Mouse (Mus musculus): ENCODE data around the gene Rfc2.
A peak's percentile ranks its signal among the peaks of the same experiment; 100 is the strongest.

The Rfc2 gene

DNA sequence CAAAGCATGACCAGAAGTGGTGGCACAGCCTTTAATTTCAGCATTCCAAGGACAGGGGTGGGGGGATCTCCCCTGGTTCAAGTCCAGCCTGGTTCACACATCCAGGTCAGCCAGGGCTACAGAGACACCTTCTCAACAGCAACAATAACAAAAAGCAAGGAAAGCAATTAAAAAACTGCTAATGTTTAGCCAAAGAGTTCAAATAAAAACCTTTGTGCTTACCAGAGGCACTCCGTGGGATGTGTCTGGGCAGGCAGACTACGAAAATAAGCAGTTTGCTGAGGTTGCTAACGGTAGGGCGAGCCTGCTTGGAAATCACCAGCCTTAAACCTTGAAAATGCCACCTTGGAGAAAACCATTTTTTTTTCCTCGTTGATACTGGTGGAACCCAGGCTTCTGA lies at the start of gene Rfc2:
TSS of gene Rfc2 (plus strand) at position 221 of the 400 bp plus-strand sequence.
- DNase-seq (ENCODE audit: low spot score) = no peak

GRCm38 (mm10) chr5:134531585-134531984 lies 49.6 kb upstream of the Rfc2 start:
- DNase-seq (ENCODE audit: low spot score) = no peak

GRCm38 (mm10) chr5:134532417-134532816 lies 48.7 kb upstream of the Rfc2 start:
- no peak for DNase-seq (ENCODE audit: low spot score)

DNA sequence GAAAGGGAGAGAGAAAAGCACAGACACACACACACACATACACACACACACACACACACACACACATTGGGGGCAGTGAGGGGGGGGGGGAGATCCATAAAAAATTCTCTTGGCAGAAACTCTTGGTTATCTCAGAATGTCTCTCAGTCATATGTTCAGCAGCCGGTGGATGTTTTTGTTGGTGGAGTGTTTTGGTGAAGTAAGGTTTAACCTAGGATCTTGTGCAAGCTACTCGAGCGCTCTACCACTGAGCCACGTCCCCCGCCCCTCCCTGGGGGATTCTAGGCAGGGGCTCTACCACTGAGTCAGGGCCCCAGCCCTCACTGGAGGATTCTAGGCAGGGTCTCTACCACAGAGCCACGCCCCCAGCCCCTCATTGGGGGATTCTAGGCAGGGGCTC lies 45.1 kb upstream of the Rfc2 start:
- no peak for DNase-seq (ENCODE audit: low spot score)

GRCm38 (mm10) chr5:134539891-134540290 lies 41.3 kb upstream of the Rfc2 start:
- DNase-seq (ENCODE audit: low spot score) = no peak

DNA sequence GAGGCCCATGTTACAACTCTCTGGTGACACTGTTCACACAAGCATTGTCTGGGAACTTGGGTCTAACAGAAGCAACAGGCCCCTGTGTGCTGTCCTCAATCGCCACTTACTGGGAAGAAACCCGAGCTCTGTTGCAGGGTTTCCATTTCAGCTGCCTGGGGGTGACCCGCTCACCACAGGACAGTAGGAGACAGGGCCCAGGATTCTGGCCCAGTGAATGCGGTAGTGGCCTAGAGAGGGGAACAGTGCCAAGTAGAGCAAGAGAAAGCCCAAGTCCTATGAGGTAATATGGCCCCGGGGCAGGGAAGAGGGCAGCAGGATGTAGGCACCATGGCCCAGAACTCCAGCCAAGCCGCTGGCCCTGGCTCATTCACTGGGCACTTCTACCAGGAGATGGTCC lies 40.3 kb upstream of the Rfc2 start:
- no peak for DNase-seq (ENCODE audit: low spot score)

- DNase-seq (ENCODE audit: low spot score) = no peak
Measured at GRCm38 (mm10) chr5:134541640-134542039, 39.5 kb upstream of the Rfc2 start.

DNA sequence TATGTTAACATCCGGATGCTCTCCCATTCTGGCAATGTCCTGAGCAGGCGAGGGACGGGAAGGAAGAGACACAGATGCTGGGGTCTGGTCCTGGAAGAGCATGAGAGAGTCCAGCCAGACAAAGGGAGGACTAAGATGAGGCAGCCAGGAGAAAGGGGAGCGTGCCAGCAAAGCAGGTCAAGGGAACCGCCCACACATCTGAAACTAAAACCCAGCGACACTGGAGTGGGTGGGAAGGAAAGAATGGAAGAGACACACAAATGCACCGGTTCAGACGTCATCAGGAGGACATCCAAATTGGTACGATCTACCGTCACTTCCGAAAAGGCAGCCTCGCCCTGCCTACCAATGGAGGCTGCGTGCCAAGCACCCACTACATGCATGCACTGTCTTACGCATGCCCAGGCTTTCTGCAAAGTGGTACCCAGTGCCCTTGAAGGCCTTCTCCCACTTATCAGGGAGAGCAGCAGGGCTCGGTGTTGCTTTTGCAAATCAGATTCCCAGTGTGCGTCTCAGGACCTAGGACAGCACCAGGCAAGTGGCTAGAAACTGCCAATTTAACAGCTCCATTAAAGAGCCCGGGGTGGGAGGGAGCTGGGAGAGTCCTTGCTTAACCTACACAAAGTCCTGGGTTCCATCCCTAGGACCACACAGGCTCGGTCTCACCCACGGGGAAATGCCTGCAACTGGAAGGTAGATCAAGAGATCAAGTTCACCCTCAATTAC lies 36.5 kb upstream of the Rfc2 start:
- DNase-seq (ENCODE audit: low spot score) = no peak

- no peak for DNase-seq (ENCODE audit: low spot score)
Measured at GRCm38 (mm10) chr5:134545242-134545629, 35.9 kb upstream of the Rfc2 start.

DNA sequence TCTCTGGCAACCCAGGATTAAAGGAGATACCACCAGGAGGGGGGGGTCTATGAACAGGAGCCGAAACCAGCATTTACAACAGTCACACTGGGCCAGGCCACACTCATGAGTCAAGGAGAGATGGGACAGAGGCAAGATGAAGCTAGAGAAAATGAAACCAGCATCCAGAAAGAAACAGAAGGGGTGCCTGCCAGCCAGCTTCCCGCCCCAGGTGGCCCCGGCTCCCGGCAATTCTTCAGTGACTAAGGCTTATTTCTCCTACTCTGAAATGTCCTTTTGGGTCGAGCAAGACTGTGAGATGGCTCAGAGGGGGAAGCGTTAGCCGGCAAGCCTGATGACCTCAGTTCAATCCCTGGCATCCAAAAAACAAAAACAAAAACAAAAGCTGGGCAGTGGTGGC lies 34.4 kb upstream of the Rfc2 start:
- DNase-seq (ENCODE audit: low spot score) = no peak

DNA sequence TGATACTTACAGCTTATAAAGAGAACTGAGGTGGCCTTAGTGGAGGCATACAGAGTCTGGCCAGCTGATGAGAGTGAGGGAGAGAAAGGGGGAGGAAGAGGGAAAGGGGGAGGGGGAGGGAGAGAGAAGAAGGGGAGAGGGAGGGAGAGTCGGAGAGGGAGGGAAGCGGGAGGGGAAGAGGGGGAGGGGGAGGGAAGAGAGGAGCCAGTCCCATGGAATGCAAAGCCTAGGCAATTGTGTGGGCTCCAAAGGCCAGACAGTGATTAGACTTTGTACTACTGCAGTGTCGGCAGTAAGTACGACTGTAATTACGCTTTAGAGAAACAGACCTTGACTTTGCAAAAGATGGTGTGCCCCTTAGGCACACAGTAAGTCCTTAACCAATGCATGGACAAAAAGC lies 32.9 kb upstream of the Rfc2 start:
- no peak for DNase-seq (ENCODE audit: low spot score)

DNA sequence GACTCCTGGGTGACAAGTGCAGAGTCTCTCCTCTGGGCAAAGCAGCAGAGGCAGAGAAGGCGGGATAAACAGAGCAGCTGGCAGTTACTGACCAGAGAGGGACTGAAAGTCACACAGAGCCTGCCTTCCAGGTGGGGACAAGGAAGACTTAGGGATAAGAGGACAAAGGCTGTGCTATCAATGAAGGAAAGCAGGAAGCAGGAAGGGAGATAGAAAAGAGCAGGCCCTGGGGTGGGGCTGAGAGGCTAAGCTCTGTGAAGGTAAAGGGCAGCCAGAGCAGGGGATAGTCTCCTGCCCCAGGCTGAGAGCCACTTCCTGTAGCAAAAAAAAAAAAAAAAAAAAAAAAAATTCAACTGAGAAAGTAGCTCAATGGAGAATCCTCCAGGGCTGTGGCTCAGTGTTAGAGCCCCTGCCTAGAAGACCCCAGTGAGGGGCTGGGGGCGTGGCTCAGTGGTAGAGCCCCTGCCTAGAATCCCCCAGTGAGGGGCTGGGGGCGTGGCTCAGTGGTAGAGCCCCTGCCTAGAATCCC lies 31.5 kb upstream of the Rfc2 start:
- no peak for DNase-seq (ENCODE audit: low spot score)

DNA sequence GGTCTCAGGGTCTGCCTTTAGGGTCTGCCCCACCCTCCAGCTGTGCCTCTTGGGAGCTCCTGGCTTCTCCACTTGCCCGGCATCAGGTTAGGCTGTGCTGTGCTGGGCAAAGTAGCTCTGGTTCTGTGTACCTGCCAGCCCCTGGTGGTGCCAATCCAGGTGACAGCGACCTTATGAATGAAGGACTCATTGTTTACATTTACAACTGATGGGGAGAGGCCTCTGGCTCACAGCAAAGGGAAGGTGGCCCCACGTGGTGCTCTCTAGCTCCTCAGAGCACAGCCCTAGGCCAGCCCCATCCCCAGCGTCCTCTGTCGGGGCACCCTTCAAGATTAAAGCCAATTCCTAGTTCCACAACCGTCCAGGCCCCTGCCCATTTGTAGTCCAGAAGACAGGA lies 30.3 kb upstream of the Rfc2 start:
- DNase-seq (ENCODE audit: low spot score) = no peak

- DNase-seq (ENCODE audit: low spot score) = no peak
Measured at GRCm38 (mm10) chr5:134551233-134552109, 29.7 kb upstream of the Rfc2 start.

GRCm38 (mm10) chr5:134552110-134552972 lies 28.8 kb upstream of the Rfc2 start, which contains the start of gene Clip2:
Gene Clip2, minus strand, starts transcription at chr5:134552434.
- DNase-seq (ENCODE audit: low spot score) = peak; percentile 100

- DNase-seq (ENCODE audit: low spot score) = no peak
Measured at GRCm38 (mm10) chr5:134553951-134554546, 27.1 kb upstream of the Rfc2 start.

DNA sequence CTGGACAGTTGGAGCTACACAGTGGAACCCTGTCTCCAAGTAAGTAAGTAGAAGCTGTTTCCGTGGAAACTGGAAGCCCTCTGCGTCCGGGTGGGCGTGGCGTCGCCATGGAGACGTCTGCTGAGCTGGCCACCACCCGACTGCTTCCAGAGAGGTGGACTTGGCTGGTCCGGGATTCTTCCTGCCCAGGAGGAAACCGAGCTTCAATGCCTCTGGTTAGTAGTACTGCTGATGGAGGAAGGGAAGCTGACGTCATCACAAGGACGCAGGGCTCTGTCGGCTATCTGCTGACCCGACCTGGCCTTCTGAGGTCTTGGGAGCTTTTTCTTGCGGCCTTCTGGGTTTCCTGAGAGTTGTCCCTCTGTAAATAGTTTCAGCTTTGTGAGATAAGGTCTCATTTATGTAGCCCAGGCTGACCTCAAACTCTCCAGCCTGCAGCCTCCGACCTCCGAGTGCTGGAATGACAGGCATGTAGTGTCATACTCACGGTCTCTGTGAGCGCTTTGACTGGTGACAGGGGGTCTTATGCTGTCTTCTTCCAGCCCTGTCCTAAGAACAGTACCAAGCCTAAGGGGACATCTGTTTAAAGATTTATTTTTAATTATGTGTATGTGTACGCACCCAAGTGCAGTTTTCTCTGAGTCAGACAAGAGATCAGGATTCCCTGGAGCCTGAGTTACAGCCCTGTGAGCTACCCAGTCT lies 25.6 kb upstream of the Rfc2 start:
- DNase-seq (ENCODE audit: low spot score) = no peak

- DNase-seq (ENCODE audit: low spot score) = no peak
Measured at GRCm38 (mm10) chr5:134560071-134560449, 21.1 kb upstream of the Rfc2 start, which contains the start of gene Syna. Gene Syna, minus strand, starts transcription at chr5:134560171.

DNA sequence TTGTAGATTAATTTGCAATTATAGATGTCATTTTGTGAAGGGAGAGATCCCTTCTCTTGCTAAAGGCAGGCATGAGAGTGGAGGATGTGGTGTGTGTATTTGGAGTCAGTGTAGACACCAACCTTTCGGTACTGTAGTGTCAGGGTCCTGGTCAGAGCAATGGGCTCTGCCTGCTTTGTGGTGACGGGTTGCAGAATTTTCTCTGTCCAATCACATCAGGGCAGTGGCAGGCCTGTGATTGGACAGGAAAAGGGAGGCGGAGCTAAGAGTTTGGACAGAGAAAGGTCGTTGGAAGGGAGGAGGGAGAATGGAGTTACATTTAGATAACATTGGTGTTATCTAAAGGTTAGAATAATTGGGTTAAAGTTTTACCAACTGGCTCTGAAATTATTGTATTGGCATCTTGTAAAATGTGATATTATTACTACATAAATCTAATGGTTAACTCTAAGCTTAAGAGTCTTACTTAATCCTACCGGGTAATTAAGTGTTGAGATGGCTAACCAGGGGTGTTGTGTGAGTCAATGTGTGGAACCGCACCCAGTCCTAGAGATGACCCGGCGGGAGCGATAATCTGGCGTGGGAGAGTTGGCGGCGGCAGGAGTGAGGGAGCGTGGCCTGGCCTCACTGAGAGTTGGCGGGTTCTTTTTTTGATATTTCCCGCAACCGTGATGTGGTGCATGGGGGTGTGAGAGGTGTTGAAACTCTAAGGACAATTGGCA lies 20.6 kb upstream of the Rfc2 start:
- DNase-seq (ENCODE audit: low spot score) = no peak

DNA sequence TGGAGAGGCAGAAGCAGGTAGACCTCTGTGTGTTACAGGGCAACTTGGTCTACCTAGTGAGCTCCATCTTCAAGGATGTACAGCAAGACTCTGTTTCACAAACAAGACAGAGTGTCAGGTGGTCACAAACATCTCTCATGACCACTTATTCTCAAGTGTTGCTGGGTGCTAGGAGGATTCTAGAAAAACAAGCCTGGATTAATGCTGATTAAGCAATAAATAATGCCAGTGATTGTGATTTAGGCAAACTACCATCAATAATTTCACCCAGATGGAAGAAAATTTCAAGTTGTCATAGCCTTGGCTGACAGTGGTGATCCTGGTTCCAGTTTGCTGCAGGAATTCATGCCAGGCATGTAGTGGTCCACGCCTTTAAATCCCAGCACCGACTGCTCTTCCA lies 16.9 kb upstream of the Rfc2 start:
- DNase-seq (ENCODE audit: low spot score) = no peak

All from ovary, postnatal 14 days (tissue).